Mouse (Mus musculus) neural tube, embryonic 14.5 days (tissue): Measurements from ENCODE around the gene Commd1. TPM values are rescaled to one million over a fixed set of nuclear protein-coding genes. Genes with fewer than 3 reads are reported as not detected.
A peak's percentile ranks its signal among the peaks of the same experiment; 100 is the strongest.

Experiments
- ATAC-seq: fragments of 200-750 bp; cut with Nextera tagmentation; 2 replicates; pipeline ENCODE4 v1.8.0; 2017; ENCODE audit warnings: low read depth, mild to moderate bottlenecking, moderate TSS enrichment, moderate library complexity
- H3K27ac ChIP-seq: fragments of 300-500 bp; sonication (generic); 2 replicates; pipeline ENCODE4 v1.5.1; 2014; ENCODE audit warnings: low read depth, mild to moderate bottlenecking, control low read depth, low read length, moderate library complexity, mixed read lengths
- H3K27me3 ChIP-seq: fragments of 300-500 bp; sonication (generic); 2 replicates; pipeline ENCODE4 v1.6.1; 2014; ENCODE audit warnings: low read length; ENCODE audit not compliant: control insufficient read depth, insufficient read depth
- H3K36me3 ChIP-seq: fragments of 300-500 bp; sonication (generic); 2 replicates; pipeline ENCODE4 v1.6.1; 2014; ENCODE audit warnings: low read length, mixed read lengths; ENCODE audit not compliant: control insufficient read depth, insufficient read depth
- H3K4me1 ChIP-seq: fragments of 300-500 bp; sonication (generic); 2 replicates; pipeline ENCODE4 v1.6.1; 2014; ENCODE audit warnings: low read length; ENCODE audit not compliant: control insufficient read depth, insufficient read depth
- H3K4me2 ChIP-seq: fragments of 300-500 bp; sonication (generic); 2 replicates; pipeline ENCODE4 v1.6.1; 2014; ENCODE audit warnings: mild to moderate bottlenecking, low read depth, low read length, control low read depth
- H3K4me3 ChIP-seq: fragments of 300-500 bp; sonication (generic); 2 replicates; pipeline ENCODE4 v1.5.1; 2014; ENCODE audit warnings: low read depth, low read length, control low read depth, mixed read lengths
- H3K9ac ChIP-seq: fragments of 300-500 bp; sonication (generic); replicated peaks from 2 replicates; pipeline ENCODE4 v1.6.1; 2014; ENCODE audit warnings: low read depth, mild to moderate bottlenecking, control low read depth, low read length, mixed read lengths
- H3K9me3 ChIP-seq: fragments of 300-500 bp; sonication (generic); 2 replicates; pipeline ENCODE4 v1.6.1; 2016; ENCODE audit warnings: low read length; ENCODE audit not compliant: control insufficient read depth
- WGBS: fragments of 180-500 bp; shearing (Covaris S2); extraction: QIAGEN DNeasy Blood & Tissue Kit; methylation state at CpG from one replicate; pipeline ENCODE4 v1.1.7; 2014; 5-methylcytosine and 5-hydroxymethylcytosine counted together
- polyA plus RNA-seq: library from polyadenylated mRNA; unstranded; fragments of >200 nt; fragmentation: Nextera tagmentation; extraction: Ambion mirVana; gene quantifications from 2 replicates; pipeline ENCODE4 v1.2.1, GENCODE M21; 2014

Commd1 gene
- polyA plus RNA-seq, 1 experiment from 2014 or later = 230 TPM

DNA sequence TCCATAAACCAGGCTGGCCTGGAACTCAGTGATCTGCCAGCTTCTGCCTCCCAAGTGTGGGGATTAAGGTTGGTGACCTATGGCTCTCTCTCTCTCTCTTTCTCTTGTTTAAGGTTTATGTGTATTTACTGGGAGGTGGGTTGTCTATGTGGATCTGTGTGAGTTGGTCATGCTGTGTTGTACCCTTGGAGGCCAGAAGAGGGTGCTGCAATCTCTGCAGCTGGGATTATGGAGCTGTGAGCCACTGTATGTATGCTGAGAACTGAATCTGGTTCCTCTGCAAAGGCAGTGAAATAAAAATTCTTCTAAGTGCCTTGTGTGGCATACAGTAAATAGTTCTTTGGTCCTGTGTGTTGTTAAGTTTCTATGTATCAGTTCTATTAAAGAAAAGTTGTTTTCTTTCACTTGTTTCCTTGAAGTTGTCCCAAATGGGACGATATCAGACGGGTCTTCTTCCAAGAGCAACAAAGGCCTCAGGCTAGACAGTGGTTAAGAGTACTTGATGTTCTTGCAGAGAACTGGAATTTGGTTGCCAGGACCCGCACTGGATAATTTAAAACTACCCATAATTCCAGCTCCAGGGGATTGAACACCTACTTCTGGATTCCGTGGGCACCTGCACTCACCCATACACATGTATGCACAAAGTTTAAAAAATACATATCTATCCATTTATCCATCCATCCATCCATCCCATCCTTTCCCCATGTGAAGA lies 31.6 kb upstream of the Commd1 start:
- H3K4me2 ChIP-seq = no peak overlapping the region
- no peaks in the 10 kb centered on the region for H3K27me3 ChIP-seq
- no peak overlapping the region for H3K27ac ChIP-seq
- no peak overlapping the region for H3K4me3 ChIP-seq
- no peaks in the 10 kb centered on the region; the same call in 1 of the 2 replicates for H3K4me1 ChIP-seq
- no peaks in the 10 kb centered on the region for H3K36me3 ChIP-seq
- no peaks in the 10 kb centered on the region for H3K9me3 ChIP-seq
- H3K9ac ChIP-seq = no peak overlapping the region
- 90% methylated on average over 4 of the region's 4 CpGs for WGBS
- no peak for ATAC-seq

- H3K27ac ChIP-seq = no peak overlapping the region
- no peak overlapping the region for H3K9ac ChIP-seq
- no peak overlapping the region for H3K4me2 ChIP-seq
- no peaks in the 10 kb centered on the region for H3K9me3 ChIP-seq
- H3K4me1 ChIP-seq = no peaks in the 10 kb centered on the region; the same call in 1 of the 2 replicates
- no peak for ATAC-seq
- WGBS = 91% methylated on average over 1 of the region's 1 CpGs
- H3K4me3 ChIP-seq = no peak overlapping the region
- no peaks in the 10 kb centered on the region for H3K36me3 ChIP-seq
- no peaks in the 10 kb centered on the region for H3K27me3 ChIP-seq
Observed at GRCm38 (mm10) chr11:23013096-23013495, 30.9 kb upstream of the Commd1 start.

- WGBS = 37% methylated on average over 4 of the region's 4 CpGs
- H3K9ac ChIP-seq = peak overlapping the region; percentile 74; the same call in 1 of the 2 replicates
- peak overlapping the region; percentile 71 for H3K4me2 ChIP-seq
- H3K27ac ChIP-seq = no peak overlapping the region; the same call in 1 of the 2 replicates
- peak overlapping the region; percentile 56 for H3K4me3 ChIP-seq
- peaks cover 7% of the 10 kb centered on the region for H3K36me3 ChIP-seq
- H3K27me3 ChIP-seq = no peaks in the 10 kb centered on the region
- H3K4me1 ChIP-seq = no peaks in the 10 kb centered on the region; the same call in 1 of the 2 replicates
- no peaks in the 10 kb centered on the region for H3K9me3 ChIP-seq
- no peak for ATAC-seq
Observed at GRCm38 (mm10) chr11:23008824-23009200, 26.6 kb upstream of the Commd1 start.

GRCm38 (mm10) chr11:23008181-23008823 lies 26.1 kb upstream of the Commd1 start:
- H3K4me3 ChIP-seq = peak overlapping the region; percentile 56
- peak overlapping the region; percentile 74 for H3K9ac ChIP-seq
- under 1% methylated on average over 40 of the region's 40 CpGs for WGBS
- peak overlapping the region; percentile 71 for H3K4me2 ChIP-seq
- no peaks in the 10 kb centered on the region; the same call in 1 of the 2 replicates for H3K4me1 ChIP-seq
- H3K36me3 ChIP-seq = peaks cover 7% of the 10 kb centered on the region
- peak; percentile 97 for ATAC-seq
- peak overlapping the region; percentile 94 for H3K27ac ChIP-seq
- no peaks in the 10 kb centered on the region for H3K9me3 ChIP-seq
- H3K27me3 ChIP-seq = no peaks in the 10 kb centered on the region

GRCm38 (mm10) chr11:23007481-23008180 lies 25.4 kb upstream of the Commd1 start, which contains the start of gene Fam161a:
Gene Fam161a (plus strand): TSS chr11:23007531.
- WGBS = under 1% methylated on average over 22 of the region's 22 CpGs
- Histone ChIP-seq H3K9me3 (no peaks in the 10 kb centered on the region), H3K27me3 (no peaks in the 10 kb centered on the region), H3K4me3 (peak within 1 kb of the TSS; percentile 56), H3K4me2 (peak within 1 kb of the TSS; percentile 71), H3K9ac (peak within 1 kb of the TSS; percentile 74), H3K4me1 (no peaks in the 10 kb centered on the region; the same call in 1 of the 2 replicates), H3K36me3 (peaks cover 12% of the 10 kb centered on the region), H3K27ac (peak within 1 kb of the TSS; percentile 94)
- peak; percentile 95 for ATAC-seq

GRCm38 (mm10) chr11:23007166-23007480 lies 24.9 kb upstream of the Commd1 start:
- peak overlapping the region; percentile 56 for H3K4me3 ChIP-seq
- peak overlapping the region; percentile 71 for H3K4me2 ChIP-seq
- peaks cover 17% of the 10 kb centered on the region for H3K36me3 ChIP-seq
- no peaks in the 10 kb centered on the region for H3K9me3 ChIP-seq
- WGBS = 3% methylated on average over 6 of the region's 6 CpGs
- H3K9ac ChIP-seq = peak overlapping the region; percentile 37; the same call in 1 of the 2 replicates
- no peaks in the 10 kb centered on the region; the same call in 1 of the 2 replicates for H3K4me1 ChIP-seq
- no peaks in the 10 kb centered on the region for H3K27me3 ChIP-seq
- peak; percentile 55 for ATAC-seq
- peak overlapping the region; percentile 94 for H3K27ac ChIP-seq

GRCm38 (mm10) chr11:23005276-23005675 lies 23.1 kb upstream of the Commd1 start:
- Histone ChIP-seq H3K36me3 (peaks cover 31% of the 10 kb centered on the region), H3K27me3 (no peaks in the 10 kb centered on the region), H3K27ac (no peak overlapping the region), H3K4me2 (no peak overlapping the region), H3K9me3 (no peaks in the 10 kb centered on the region), H3K4me3 (no peak overlapping the region), H3K4me1 (no peaks in the 10 kb centered on the region; the same call in 1 of the 2 replicates), H3K9ac (no peak overlapping the region)
- ATAC-seq = no peak
- 90% methylated on average over 1 of the region's 1 CpGs for WGBS

DNA sequence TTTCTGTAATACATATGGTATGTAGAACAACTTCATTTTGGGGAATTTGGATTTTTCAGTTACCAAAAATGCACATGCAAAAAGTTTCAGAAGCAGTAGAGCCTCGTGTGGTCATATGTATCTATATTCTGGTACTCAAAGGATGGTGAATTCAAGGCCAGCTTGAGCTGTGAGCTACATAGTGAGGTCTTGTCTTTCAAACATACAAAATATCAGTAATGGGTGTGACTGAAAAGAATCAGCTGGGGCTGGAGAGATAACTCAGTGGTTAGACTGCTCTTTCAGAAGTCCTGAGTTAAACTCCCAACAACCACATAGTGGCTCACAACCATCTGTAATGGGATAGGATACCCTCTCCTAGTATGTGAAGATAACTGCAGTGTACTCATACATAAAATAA lies 16.1 kb upstream of the Commd1 start:
- Histone ChIP-seq H3K27me3 (no peaks in the 10 kb centered on the region), H3K4me3 (no peak overlapping the region), H3K9ac (no peak overlapping the region), H3K36me3 (peaks cover 78% of the 10 kb centered on the region), H3K4me2 (no peak overlapping the region), H3K4me1 (no peaks in the 10 kb centered on the region), H3K27ac (no peak overlapping the region), H3K9me3 (no peaks in the 10 kb centered on the region)
- ATAC-seq = no peak
- 91% methylated on average over 1 of the region's 1 CpGs for WGBS
